Mouse (Mus musculus) CH12.LX (cell line): ENCODE measurements around the gene Abcb1b.

Experiments used
- CTCF ChIP-seq, 2 experiments: IDR thresholded peaks in 1 of 2; conservative IDR thresholded peaks in 1 of 2; 2 replicates each; pipeline ENCODE4 v1.5.1; 2011 to 2012; ENCODE audit warnings: low read depth in 2 of 2, low read length in 2 of 2, improper control_type of control experiment in 1 of 2, inconsistent platforms in 1 of 2, mild to moderate bottlenecking in 1 of 2, moderate library complexity in 1 of 2
- E2F4 ChIP-seq: IDR thresholded peaks from 2 replicates; pipeline ENCODE4 v1.6.1; 2011; ENCODE audit warnings: low read depth, low read length, improper control_type of control experiment; ENCODE audit not compliant: insufficient replicate concordance
- EP300 ChIP-seq: IDR thresholded peaks from 2 replicates; pipeline ENCODE4 v1.6.1; 2011; ENCODE audit warnings: low read length, improper control_type of control experiment
- GABPA ChIP-seq: IDR thresholded peaks from 2 replicates; pipeline ENCODE4 v1.6.1; 2012; ENCODE audit warnings: low read depth, low read length, improper control_type of control experiment, inconsistent platforms; ENCODE audit not compliant: insufficient replicate concordance
- MYC ChIP-seq: IDR thresholded peaks from 2 replicates; pipeline ENCODE4 v1.6.1; 2011; ENCODE audit warnings: low read depth, mild to moderate bottlenecking, improper control_type of control experiment, low read length
- SIN3A ChIP-seq: IDR thresholded peaks from 2 replicates; pipeline ENCODE4 v1.6.1; 2012; ENCODE audit warnings: low read length, improper control_type of control experiment, inconsistent platforms
- TCF12 ChIP-seq: IDR thresholded peaks from 2 replicates; pipeline ENCODE4 v1.6.1; 2014; ENCODE audit warnings: low read depth, mild to moderate bottlenecking, inconsistent platforms, low read length, improper control_type of control experiment
- UBTF ChIP-seq: IDR thresholded peaks from 2 replicates; pipeline ENCODE4 v1.6.1; 2012; ENCODE audit warnings: low read depth, mild to moderate bottlenecking, inconsistent platforms, low read length, improper control_type of control experiment, moderate library complexity
- USF1 ChIP-seq: IDR thresholded peaks from 2 replicates; pipeline ENCODE4 v1.6.1; 2014; ENCODE audit warnings: low read depth, mild to moderate bottlenecking, inconsistent platforms, low read length, improper control_type of control experiment
- USF2 ChIP-seq: conservative IDR thresholded peaks from 2 replicates; pipeline ENCODE4 v1.6.1; 2011; ENCODE audit warnings: low read depth, low read length, improper control_type of control experiment
- ZNF384 ChIP-seq: IDR thresholded peaks from 2 replicates; pipeline ENCODE4 v1.6.1; 2012; ENCODE audit warnings: low read depth, low read length, improper control_type of control experiment, inconsistent platforms

DNA sequence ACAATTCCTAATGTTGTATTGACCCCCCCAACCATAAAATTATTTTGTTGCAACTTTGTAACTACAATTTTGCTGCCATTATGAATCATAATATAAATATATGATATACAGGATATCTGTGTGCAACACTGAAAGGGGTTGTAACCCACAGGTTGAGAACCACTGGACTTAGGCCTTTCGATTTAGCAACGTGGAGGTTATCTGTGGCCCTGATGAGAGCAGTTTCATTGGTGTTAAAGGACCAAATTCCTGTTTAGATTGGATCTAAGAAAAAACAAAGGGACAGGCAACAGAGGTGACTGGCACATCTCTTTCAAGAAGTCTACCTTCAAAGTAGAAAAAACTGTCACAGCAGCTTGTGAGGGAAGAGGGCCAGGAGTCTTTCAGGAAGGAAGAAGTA, 87.9 kb downstream of the Abcb1b start:
- TF ChIP-seq USF1 (no peak), GABPA (no peak), CTCF (conservative IDR thresholded peaks at IDR 0.05 in 1 of 2, IDR thresholded peaks at IDR 0.05 in 1 of 2; ENCODE audit: low read depth in 2 of 2, low read length in 2 of 2) (no peak), USF2 (no peak), SIN3A (no peak), TCF12 (no peak), EP300 (no peak), UBTF (no peak), MYC (no peak), E2F4 (no peak), ZNF384 (no peak)
